Mouse (Mus musculus) erythroid progenitor cell, adult 5-6 weeks (primary cell): ENCODE data around the gene Sec14l5. TPM values are rescaled to one million over a fixed set of nuclear protein-coding genes. Genes with fewer than 3 reads are reported as not detected.
"Not testable (repeated sequence)": the region's sequence is repeated elsewhere in the genome, so short reads cannot be mapped to it uniquely, and the experiment has no call there.

Experiments used
- ATAC-seq: replicated peaks from 2 replicates; pipeline ENCODE4 v1.8.0; 2016; ENCODE audit warnings: moderate number of reproducible peaks, mild to moderate bottlenecking, moderate TSS enrichment, inconsistent platforms; ENCODE audit not compliant: poor library complexity, low FRiP score, severe bottlenecking
- total RNA-seq, 2 experiments: library from RNA; stranded (forward) in 1 of 2; stranded (reverse) in 1 of 2; fragments of 150-400 nt in 1 of 2; fragments of 186-747, 209-891 nt in 1 of 2; gene quantifications; 2 replicates each; pipeline versions ENCODE4 v1.2.3 to v1.2.4; 2015 to 2017; ENCODE audit warnings: low replicate concordance in 2 of 2

Sec14l5 gene
- total RNA-seq, 2 experiments from 2014 or later: not detected

GRCm38 (mm10) chr16:5206051-5206450 lies 59.1 kb downstream of the Sec14l5 start:
- no peak for ATAC-seq

GRCm38 (mm10) chr16:5210365-5210764 lies 63.5 kb downstream of the Sec14l5 start:
- ATAC-seq: no peak

- ATAC-seq: no peak
These were observed 65.2 kb downstream of the Sec14l5 start for GRCm38 (mm10) chr16:5212150-5212549.

GRCm38 (mm10) chr16:5214126-5214525 lies 67.2 kb downstream of the Sec14l5 start:
- no peak for ATAC-seq

GRCm38 (mm10) chr16:5216686-5217085 lies 69.8 kb downstream of the Sec14l5 start:
- no peak for ATAC-seq

GRCm38 (mm10) chr16:5217341-5218133 lies 70.6 kb downstream of the Sec14l5 start:
- no peak for ATAC-seq

GRCm38 (mm10) chr16:5221403-5221802 lies 74.5 kb downstream of the Sec14l5 start:
- ATAC-seq: no peak

- no peak for ATAC-seq
These were observed 75.2 kb downstream of the Sec14l5 start, which contains the start of gene AU021092 for GRCm38 (mm10) chr16:5222140-5222539. TSS of gene AU021092 (minus strand) at chr16:5222299.

GRCm38 (mm10) chr16:5226534-5226933 lies 79.6 kb downstream of the Sec14l5 start:
- ATAC-seq: not testable (repeated sequence)

- ATAC-seq: not testable (repeated sequence)
These were observed 80.6 kb downstream of the Sec14l5 start for GRCm38 (mm10) chr16:5227501-5227900.

- ATAC-seq: not testable (repeated sequence)
These were observed 81.2 kb downstream of the Sec14l5 start for GRCm38 (mm10) chr16:5228103-5228502.

- ATAC-seq: no peak
These were observed 86.1 kb downstream of the Sec14l5 start for GRCm38 (mm10) chr16:5232982-5233381.

GRCm38 (mm10) chr16:5233418-5234313 lies 86.8 kb downstream of the Sec14l5 start, which contains the start of gene Alg1:
TSS of gene Alg1 (plus strand) at chr16:5233621.
- ATAC-seq: peak; percentile 98

Other genes with a start within 250 kb of the Sec14l5 start
- gene Nudt16l1, start 208.3 kb upstream of the Sec14l5 start, total RNA-seq (2015; ENCODE audit: low replicate concordance): 4.2 and 9.4 TPM in 2 replicates
- 0.53 and 5.8 TPM in 2 replicates for gene Nudt16l1, start 208.3 kb upstream of the Sec14l5 start, total RNA-seq (2017; ENCODE audit: low replicate concordance)
- 13.0 and 20.9 TPM in 2 replicates for gene Anks3, start 182.9 kb upstream of the Sec14l5 start, total RNA-seq (2015; ENCODE audit: low replicate concordance)
- 15.3 and 28.9 TPM in 2 replicates for gene Anks3, start 182.9 kb upstream of the Sec14l5 start, total RNA-seq (2017; ENCODE audit: low replicate concordance)
- gene Sept12, start 149.3 kb upstream of the Sec14l5 start, total RNA-seq (2015; ENCODE audit: low replicate concordance): not detected in 2 replicates
- 0.39 TPM in 1 of 2 replicates, not detected in the other for gene Sept12, start 149.3 kb upstream of the Sec14l5 start, total RNA-seq (2017; ENCODE audit: low replicate concordance)
- not detected in 2 replicates for gene Smim22, start 139.8 kb upstream of the Sec14l5 start, total RNA-seq (2015; ENCODE audit: low replicate concordance)
- gene Smim22, start 139.8 kb upstream of the Sec14l5 start, total RNA-seq (2017; ENCODE audit: low replicate concordance): not detected in 2 replicates
- 13.0 and 19.7 TPM in 2 replicates for gene Rogdi, start 133.6 kb upstream of the Sec14l5 start, total RNA-seq (2015; ENCODE audit: low replicate concordance)
- gene Rogdi, start 133.6 kb upstream of the Sec14l5 start, total RNA-seq (2017; ENCODE audit: low replicate concordance): 4.9 and 10.9 TPM in 2 replicates
- gene Glyr1, start 97.2 kb upstream of the Sec14l5 start, total RNA-seq (2015; ENCODE audit: low replicate concordance): 28.8 and 47.8 TPM in 2 replicates
- 45.9 and 49.9 TPM in 2 replicates for gene Glyr1, start 97.2 kb upstream of the Sec14l5 start, total RNA-seq (2017; ENCODE audit: low replicate concordance)
- 28.1 and 41.8 TPM in 2 replicates for gene Ubn1, start 97.1 kb upstream of the Sec14l5 start, total RNA-seq (2015; ENCODE audit: low replicate concordance)
- gene Ubn1, start 97.1 kb upstream of the Sec14l5 start, total RNA-seq (2017; ENCODE audit: low replicate concordance): 50.9 and 75.1 TPM in 2 replicates
- gene Ppl, start 14.7 kb upstream of the Sec14l5 start, total RNA-seq (2015; ENCODE audit: low replicate concordance): not detected in 2 replicates
- gene Ppl, start 14.7 kb upstream of the Sec14l5 start, total RNA-seq (2017; ENCODE audit: low replicate concordance): not detected in 2 replicates
- 4.2 and 25.2 TPM in 2 replicates for gene Nagpa, start 56.9 kb downstream of the Sec14l5 start, total RNA-seq (2015; ENCODE audit: low replicate concordance)
- gene Nagpa, start 56.9 kb downstream of the Sec14l5 start, total RNA-seq (2017; ENCODE audit: low replicate concordance): 1.7 and 5.7 TPM in 2 replicates
- not detected in 2 replicates for gene AU021092, start 75.2 kb downstream of the Sec14l5 start, total RNA-seq (2015; ENCODE audit: low replicate concordance)
- gene AU021092, start 75.2 kb downstream of the Sec14l5 start, total RNA-seq (2017; ENCODE audit: low replicate concordance): not detected in 2 replicates
- 9.7 and 14.7 TPM in 2 replicates for gene Alg1, start 86.5 kb downstream of the Sec14l5 start, total RNA-seq (2015; ENCODE audit: low replicate concordance)
- gene Alg1, start 86.5 kb downstream of the Sec14l5 start, total RNA-seq (2017; ENCODE audit: low replicate concordance): 0.83 and 8.2 TPM in 2 replicates
- gene Eef2kmt, start 108.9 kb downstream of the Sec14l5 start, total RNA-seq (2015; ENCODE audit: low replicate concordance): 3.6 and 4.2 TPM in 2 replicates
- 1.2 TPM in 1 of 2 replicates, not detected in the other for gene Eef2kmt, start 108.9 kb downstream of the Sec14l5 start, total RNA-seq (2017; ENCODE audit: low replicate concordance)